Mouse (Mus musculus) midbrain, embryonic 15.5 days (tissue): Measurements from ENCODE around the gene Zfp184. TPM values are rescaled to one million over a fixed set of nuclear protein-coding genes. Genes with fewer than 3 reads are reported as not detected.

Source experiments
- ATAC-seq: fragments of 200-750 bp; cut with Nextera tagmentation; replicated peaks from 2 replicates; pipeline ENCODE4 v1.8.0; 2017; ENCODE audit warnings: moderate TSS enrichment
- H3K27ac ChIP-seq: fragments of 300-500 bp; sonication (generic); 2 replicates; pipeline ENCODE4 v1.5.1; 2015; ENCODE audit warnings: mild to moderate bottlenecking, inconsistent platforms
- H3K27me3 ChIP-seq: fragments of 300-500 bp; sonication (generic); replicated peaks from 2 replicates; pipeline ENCODE4 v1.6.1; 2015; ENCODE audit warnings: inconsistent platforms
- H3K36me3 ChIP-seq: fragments of 300-500 bp; sonication (generic); replicated peaks from 2 replicates; pipeline ENCODE4 v1.6.1; 2015; ENCODE audit warnings: inconsistent platforms
- H3K4me1 ChIP-seq: fragments of 300-500 bp; sonication (generic); 2 replicates; pipeline ENCODE4 v1.6.1; 2015; ENCODE audit warnings: inconsistent platforms
- H3K4me2 ChIP-seq: fragments of 300-500 bp; sonication (generic); 2 replicates; pipeline ENCODE4 v1.6.1; 2015; ENCODE audit warnings: inconsistent platforms, mild to moderate bottlenecking, moderate library complexity
- H3K4me3 ChIP-seq: fragments of 300-500 bp; sonication (generic); 2 replicates; pipeline ENCODE4 v1.5.1; 2015; ENCODE audit warnings: mild to moderate bottlenecking, inconsistent platforms
- H3K9ac ChIP-seq: fragments of 300-500 bp; sonication (generic); 2 replicates; pipeline ENCODE4 v1.6.1; 2015; ENCODE audit warnings: mild to moderate bottlenecking, inconsistent platforms
- H3K9me3 ChIP-seq: fragments of 300-500 bp; sonication (generic); 2 replicates; pipeline ENCODE4 v1.6.1; 2016; ENCODE audit warnings: inconsistent platforms
- WGBS: fragments of 180-500 bp; shearing (Covaris S2); methylation state at CpG from one replicate; pipeline ENCODE4 v1.1.7; 2015; ENCODE audit warnings: mixed read lengths; 5-methylcytosine and 5-hydroxymethylcytosine counted together
- polyA plus RNA-seq: library from polyadenylated mRNA; unstranded; fragments of >200 nt; fragmentation: Nextera tagmentation; extraction: Ambion mirVana; gene quantifications from 2 replicates; pipeline ENCODE4 v1.2.1, GENCODE M21; 2015

Gene Zfp184
- polyA plus RNA-seq, 1 experiment from 2014 or later = 14.0 TPM

GRCm38 (mm10) chr13:21996840-21997185 lies 51.9 kb downstream of the Zfp184 start:
- H3K9me3 ChIP-seq = no peaks in the 10 kb centered on the region
- H3K4me3 ChIP-seq = no peak overlapping the region
- H3K4me2 ChIP-seq = peak overlapping the region; percentile 6; the same call in 1 of the 2 replicates
- no peak overlapping the region for H3K9ac ChIP-seq
- WGBS = 1% methylated on average over 13 of the region's 13 CpGs
- ATAC-seq = no peak
- H3K27ac ChIP-seq = no peak overlapping the region
- H3K36me3 ChIP-seq = no peaks in the 10 kb centered on the region
- H3K27me3 ChIP-seq = peaks cover 87% of the 10 kb centered on the region
- H3K4me1 ChIP-seq = peaks cover 12% of the 10 kb centered on the region; the same call in 1 of the 2 replicates

GRCm38 (mm10) chr13:21997201-21997820 lies 52.4 kb downstream of the Zfp184 start:
- no peak overlapping the region for H3K27ac ChIP-seq
- no peaks in the 10 kb centered on the region for H3K36me3 ChIP-seq
- peaks cover 90% of the 10 kb centered on the region for H3K27me3 ChIP-seq
- no peak for ATAC-seq
- peak overlapping the region; percentile 6; the same call in 1 of the 2 replicates for H3K4me2 ChIP-seq
- 1% methylated on average over 21 of the region's 21 CpGs for WGBS
- H3K9ac ChIP-seq = no peak overlapping the region
- H3K9me3 ChIP-seq = no peaks in the 10 kb centered on the region
- H3K4me3 ChIP-seq = no peak overlapping the region
- peaks cover 12% of the 10 kb centered on the region; the same call in 1 of the 2 replicates for H3K4me1 ChIP-seq

- Histone ChIP-seq H3K4me3 (no peak overlapping the region), H3K4me1 (peaks cover 12% of the 10 kb centered on the region; the same call in 1 of the 2 replicates), H3K9ac (no peak overlapping the region), H3K4me2 (no peak overlapping the region), H3K27ac (no peak overlapping the region), H3K27me3 (peaks cover 92% of the 10 kb centered on the region), H3K9me3 (no peaks in the 10 kb centered on the region), H3K36me3 (no peaks in the 10 kb centered on the region)
- ATAC-seq = no peak
- WGBS = 9% methylated on average over 4 of the region's 4 CpGs
These were observed 52.9 kb downstream of the Zfp184 start for GRCm38 (mm10) chr13:21997821-21998220.

GRCm38 (mm10) chr13:21998412-21998811 lies 53.5 kb downstream of the Zfp184 start:
- no peaks in the 10 kb centered on the region for H3K36me3 ChIP-seq
- H3K4me1 ChIP-seq = peaks cover 12% of the 10 kb centered on the region; the same call in 1 of the 2 replicates
- no peak overlapping the region for H3K4me3 ChIP-seq
- H3K9ac ChIP-seq = no peak overlapping the region
- H3K27me3 ChIP-seq = peaks cover 95% of the 10 kb centered on the region
- ATAC-seq = no peak
- WGBS = 17% methylated on average over 3 of the region's 3 CpGs
- H3K9me3 ChIP-seq = no peaks in the 10 kb centered on the region
- H3K4me2 ChIP-seq = no peak overlapping the region
- H3K27ac ChIP-seq = no peak overlapping the region

- Histone ChIP-seq H3K9ac (no peak overlapping the region), H3K4me3 (no peak overlapping the region), H3K36me3 (no peaks in the 10 kb centered on the region), H3K9me3 (no peaks in the 10 kb centered on the region), H3K27me3 (peaks cover 95% of the 10 kb centered on the region), H3K4me1 (peaks cover 12% of the 10 kb centered on the region; the same call in 1 of the 2 replicates), H3K4me2 (no peak overlapping the region), H3K27ac (no peak overlapping the region)
- WGBS = 36% methylated on average over 4 of the region's 4 CpGs
- no peak for ATAC-seq
These were observed 54.3 kb downstream of the Zfp184 start for GRCm38 (mm10) chr13:21999147-21999546.

GRCm38 (mm10) chr13:22001346-22001745 lies 56.5 kb downstream of the Zfp184 start:
- ATAC-seq = no peak
- Histone ChIP-seq H3K4me1 (peaks cover 14% of the 10 kb centered on the region), H3K27me3 (peaks cover 99% of the 10 kb centered on the region), H3K9ac (no peak overlapping the region), H3K9me3 (no peaks in the 10 kb centered on the region), H3K4me3 (no peak overlapping the region), H3K27ac (no peak overlapping the region), H3K36me3 (no peaks in the 10 kb centered on the region), H3K4me2 (no peak overlapping the region)
- WGBS = 53% methylated on average over 2 of the region's 2 CpGs

GRCm38 (mm10) chr13:22001823-22002222 lies 56.9 kb downstream of the Zfp184 start:
- no peak overlapping the region for H3K4me2 ChIP-seq
- H3K9me3 ChIP-seq = no peaks in the 10 kb centered on the region
- ATAC-seq = no peak
- no peak overlapping the region for H3K4me3 ChIP-seq
- no peak overlapping the region for H3K9ac ChIP-seq
- H3K4me1 ChIP-seq = peaks cover 19% of the 10 kb centered on the region
- peaks cover 99% of the 10 kb centered on the region for H3K27me3 ChIP-seq
- 39% methylated on average over 5 of the region's 5 CpGs for WGBS
- H3K36me3 ChIP-seq = no peaks in the 10 kb centered on the region
- H3K27ac ChIP-seq = no peak overlapping the region

- peak overlapping the region; percentile 35 for H3K9ac ChIP-seq
- ATAC-seq = peak; percentile 84
- H3K27me3 ChIP-seq = peaks cover 99% of the 10 kb centered on the region
- peak overlapping the region; percentile 75 for H3K4me2 ChIP-seq
- H3K36me3 ChIP-seq = no peaks in the 10 kb centered on the region
- peak overlapping the region; percentile 39 for H3K4me3 ChIP-seq
- no peak overlapping the region for H3K27ac ChIP-seq
- H3K4me1 ChIP-seq = peaks cover 19% of the 10 kb centered on the region
- no peaks in the 10 kb centered on the region for H3K9me3 ChIP-seq
- under 1% methylated on average over 45 of the region's 45 CpGs for WGBS
These were observed 60.9 kb downstream of the Zfp184 start for GRCm38 (mm10) chr13:22005605-22006333.

- H3K4me3 ChIP-seq = peak overlapping the region; percentile 39
- ATAC-seq = peak; percentile 55
- no peak overlapping the region for H3K27ac ChIP-seq
- peak overlapping the region; percentile 35 for H3K9ac ChIP-seq
- WGBS = 0% methylated on average over 38 of the region's 38 CpGs
- no peaks in the 10 kb centered on the region for H3K36me3 ChIP-seq
- H3K27me3 ChIP-seq = peaks cover 97% of the 10 kb centered on the region
- H3K9me3 ChIP-seq = no peaks in the 10 kb centered on the region
- peak overlapping the region; percentile 75 for H3K4me2 ChIP-seq
- peaks cover 19% of the 10 kb centered on the region for H3K4me1 ChIP-seq
These were observed 61.6 kb downstream of the Zfp184 start for GRCm38 (mm10) chr13:22006334-22007120.

GRCm38 (mm10) chr13:22007121-22007510 lies 62.2 kb downstream of the Zfp184 start:
- peaks cover 19% of the 10 kb centered on the region for H3K4me1 ChIP-seq
- 3% methylated on average over 18 of the region's 18 CpGs for WGBS
- H3K27ac ChIP-seq = no peak overlapping the region
- no peak for ATAC-seq
- peaks cover 94% of the 10 kb centered on the region for H3K27me3 ChIP-seq
- no peaks in the 10 kb centered on the region for H3K36me3 ChIP-seq
- H3K4me2 ChIP-seq = peak overlapping the region; percentile 75
- H3K9me3 ChIP-seq = no peaks in the 10 kb centered on the region
- peak overlapping the region; percentile 39 for H3K4me3 ChIP-seq
- H3K9ac ChIP-seq = no peak overlapping the region

- H3K4me3 ChIP-seq = no peak overlapping the region
- no peaks in the 10 kb centered on the region for H3K9me3 ChIP-seq
- WGBS = 43% methylated on average over 7 of the region's 7 CpGs
These were observed 63.0 kb downstream of the Zfp184 start for GRCm38 (mm10) chr13:22007872-22008271.

GRCm38 (mm10) chr13:22008707-22009106 lies 63.8 kb downstream of the Zfp184 start:
- Histone ChIP-seq H3K27me3 (peaks cover 91% of the 10 kb centered on the region), H3K27ac (no peak overlapping the region), H3K9me3 (no peaks in the 10 kb centered on the region), H3K9ac (no peak overlapping the region), H3K36me3 (no peaks in the 10 kb centered on the region), H3K4me2 (no peak overlapping the region), H3K4me1 (peaks cover 19% of the 10 kb centered on the region), H3K4me3 (no peak overlapping the region)
- WGBS = 77% methylated on average over 3 of the region's 3 CpGs
- no peak for ATAC-seq

More at GRCm38 (mm10) chr13:22007872-22008271, 63.0 kb downstream of the Zfp184 start:
- Histone ChIP-seq H3K27me3 (peaks cover 94% of the 10 kb centered on the region), H3K9ac (no peak overlapping the region), H3K27ac (no peak overlapping the region), H3K36me3 (no peaks in the 10 kb centered on the region), H3K4me1 (peaks cover 19% of the 10 kb centered on the region), H3K4me2 (no peak overlapping the region)
- ATAC-seq = no peak
